Mouse (Mus musculus) gastrocnemius, postnatal 25 days (tissue): ENCODE measurements around the gene Col2a1. TPM values are rescaled to one million over a fixed set of nuclear protein-coding genes. Genes with fewer than 3 reads are reported as not detected.

Source experiments
- DNase-seq: peaks from one replicate; pipeline ENCODE4 v3.0.0; 2022
- long read RNA-seq, 2 experiments: library from polyadenylated mRNA; stranded (forward); transcript quantifications; one replicate each; pipeline ENCODE4 v2.0.0; 2021
- total RNA-seq, 2 experiments: library from RNA; stranded (reverse); gene quantifications; 1 replicate in 1 of 2; 2 replicates in 1 of 2; pipeline ENCODE4 v1.2.3; 2021

Col2a1 gene
- total RNA-seq, result 1 to 10 TPM; 1.9 to 6.3 TPM
- long read RNA-seq, experiment 1, result 0 reads
- long read RNA-seq, experiment 2, partial matches to known transcripts, result 2 of 3 reads
- long read RNA-seq, experiment 2, other reads (novel, unspliced or antisense), result 1 of 3 reads

- DNase-seq, result no peak
Observed at GRCm38 (mm10) chr15:98003822-98004739, at the start of gene Col2a1. Gene Col2a1 (minus strand): TSS chr15:98004695.

- no peak for DNase-seq
Observed at GRCm38 (mm10) chr15:98051685-98052084, 47.2 kb upstream of the Col2a1 start.

DNA sequence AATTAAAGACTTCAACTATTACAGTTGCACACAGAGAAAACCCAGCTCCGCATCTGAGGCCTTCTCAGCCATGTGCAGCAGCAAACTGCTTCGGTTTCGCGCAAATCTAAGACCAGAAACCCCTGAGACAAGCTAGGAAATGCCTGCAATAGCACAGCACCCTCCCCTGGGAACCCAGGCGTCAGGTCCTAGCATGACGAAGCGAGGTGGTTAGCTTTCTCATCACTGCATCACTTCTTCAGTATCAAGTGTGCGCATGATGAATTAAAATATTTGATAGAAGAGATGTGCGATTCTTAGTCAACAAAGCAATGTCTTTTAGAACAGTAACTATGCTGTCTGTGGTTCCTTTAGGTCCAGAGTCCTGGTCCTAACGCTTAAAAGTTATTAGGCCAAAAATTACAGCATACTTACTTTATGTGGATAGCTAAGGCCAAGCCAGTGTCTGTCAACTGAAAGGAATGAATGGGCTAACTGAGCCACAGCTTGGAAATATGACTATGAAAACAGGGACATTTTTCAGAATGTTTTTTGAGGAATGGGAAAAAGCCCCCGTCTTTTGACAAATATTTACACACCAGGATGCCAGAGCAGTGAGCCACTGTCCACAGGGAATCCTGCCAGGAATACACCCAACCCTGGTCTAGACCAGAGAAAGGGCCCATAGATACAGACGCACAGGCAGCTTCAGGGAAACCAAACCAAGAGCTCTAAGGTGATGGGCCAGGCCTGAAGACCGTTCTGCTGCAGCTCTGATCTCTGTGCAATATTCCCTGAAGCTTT, 44.6 kb upstream of the Col2a1 start:
- no peak for DNase-seq

DNA sequence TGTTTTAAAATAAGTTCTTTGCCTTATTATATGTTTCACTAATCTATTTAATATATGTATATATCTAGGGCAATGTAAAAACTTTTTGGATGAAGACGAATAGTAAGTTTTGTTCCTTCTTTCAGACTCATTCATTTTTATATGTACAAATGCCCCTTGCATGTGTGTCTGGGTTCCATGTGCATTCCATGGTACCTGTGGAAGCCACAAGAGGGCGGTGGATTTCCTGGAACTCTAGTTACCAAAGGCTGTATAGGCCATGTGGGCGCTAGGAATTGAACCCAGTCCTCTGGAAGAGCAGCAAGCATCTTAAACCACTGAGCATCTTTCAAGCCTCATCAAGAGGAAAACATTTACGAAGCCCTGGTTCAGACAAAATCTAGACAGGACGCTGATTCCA, 39.9 kb upstream of the Col2a1 start:
- no peak for DNase-seq

- no peak for DNase-seq
Observed at GRCm38 (mm10) chr15:98043967-98044366, 39.5 kb upstream of the Col2a1 start.

DNA sequence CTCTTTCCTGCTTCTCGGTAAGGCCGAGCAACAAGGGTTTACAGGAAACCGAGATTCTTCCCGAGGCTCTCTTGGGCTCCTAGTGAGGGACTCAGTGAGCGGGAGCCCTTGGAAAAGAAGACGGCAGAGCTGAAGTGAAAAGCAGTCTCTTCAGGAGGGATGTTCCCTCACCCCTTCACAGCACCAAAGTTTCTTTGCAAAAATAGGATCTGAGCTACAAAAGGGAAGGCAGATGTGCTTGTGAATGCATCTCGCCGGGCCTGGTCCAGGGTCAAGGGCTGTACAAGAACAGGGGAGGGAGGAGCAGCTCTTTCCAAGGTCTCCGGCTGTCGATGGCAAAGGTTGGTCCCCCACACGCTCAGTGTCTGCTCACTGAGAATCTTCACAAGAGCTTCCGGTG, 38.0 kb upstream of the Col2a1 start:
- no peak for DNase-seq

GRCm38 (mm10) chr15:98039682-98040081, 35.2 kb upstream of the Col2a1 start:
- no peak for DNase-seq

GRCm38 (mm10) chr15:98036578-98036977, 32.1 kb upstream of the Col2a1 start:
- DNase-seq, result no peak

GRCm38 (mm10) chr15:98035076-98035755, 30.7 kb upstream of the Col2a1 start:
- DNase-seq, result no peak

GRCm38 (mm10) chr15:98033233-98033748, 28.8 kb upstream of the Col2a1 start:
- DNase-seq, result no peak

DNA sequence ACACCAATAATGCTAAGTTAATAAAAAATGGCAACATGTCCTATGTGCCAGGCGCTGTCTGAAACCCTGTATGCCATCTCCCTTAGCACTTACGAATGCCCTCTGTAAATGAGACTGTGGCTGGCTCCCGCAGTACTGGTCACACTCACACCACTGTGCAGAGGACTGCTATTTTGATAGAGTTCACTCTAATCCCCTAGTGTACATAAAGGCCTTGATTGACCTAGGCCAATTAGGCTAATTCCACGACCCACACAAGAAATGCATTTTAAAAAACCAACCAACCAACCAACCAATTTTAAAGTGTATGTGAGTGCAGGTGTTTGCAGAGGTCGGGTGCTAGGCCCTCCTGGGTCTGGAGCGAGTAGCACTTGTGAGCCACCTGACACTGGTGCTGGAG, 25.3 kb upstream of the Col2a1 start:
- no peak for DNase-seq

GRCm38 (mm10) chr15:98026967-98027904, 22.7 kb upstream of the Col2a1 start:
- no peak for DNase-seq

GRCm38 (mm10) chr15:98025611-98026010, 21.1 kb upstream of the Col2a1 start:
- no peak for DNase-seq

DNA sequence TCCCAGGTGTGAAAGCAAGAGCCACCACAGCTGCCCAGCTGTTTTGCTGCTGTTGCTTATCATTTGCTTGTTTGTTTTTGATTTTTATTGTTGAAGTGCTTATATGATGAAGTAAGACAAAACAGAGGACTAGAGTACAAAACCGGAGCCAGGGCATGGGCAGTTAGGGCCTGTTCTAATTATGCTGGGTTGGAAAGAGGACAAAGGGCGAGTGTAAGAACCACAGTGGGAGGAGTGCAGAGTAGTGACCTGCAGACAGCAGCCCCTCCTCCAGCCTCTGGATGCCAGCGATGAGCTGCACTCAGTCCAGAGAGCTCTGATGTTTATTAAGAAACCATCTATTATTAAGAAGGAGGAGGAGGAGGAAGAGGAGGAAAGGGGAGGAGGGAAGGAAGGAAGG, 18.6 kb upstream of the Col2a1 start:
- no peak for DNase-seq

- DNase-seq, result no peak
Observed at GRCm38 (mm10) chr15:98021886-98022285, 17.4 kb upstream of the Col2a1 start.

GRCm38 (mm10) chr15:98019047-98019446, 14.6 kb upstream of the Col2a1 start:
- no peak for DNase-seq

DNA sequence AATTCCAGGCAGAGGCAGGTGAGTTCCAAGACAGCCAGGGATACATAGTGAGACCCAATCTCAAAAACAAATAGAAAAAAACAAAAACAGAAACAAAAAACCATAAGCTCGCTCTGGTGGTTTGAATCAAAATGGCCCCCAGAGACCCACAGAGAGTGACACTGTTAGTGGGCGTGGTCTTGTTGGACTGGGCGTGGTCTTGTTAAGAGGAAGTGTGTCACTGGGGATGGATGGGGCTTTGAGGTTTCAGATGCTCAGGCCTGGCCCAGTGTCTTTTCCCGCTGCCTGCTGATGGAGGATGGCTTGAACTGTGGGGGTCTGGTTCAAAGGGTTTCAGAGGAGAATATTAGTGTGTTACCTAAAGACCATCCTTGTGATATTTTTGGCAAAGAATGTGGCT, 13.4 kb upstream of the Col2a1 start:
- no peak for DNase-seq

DNA sequence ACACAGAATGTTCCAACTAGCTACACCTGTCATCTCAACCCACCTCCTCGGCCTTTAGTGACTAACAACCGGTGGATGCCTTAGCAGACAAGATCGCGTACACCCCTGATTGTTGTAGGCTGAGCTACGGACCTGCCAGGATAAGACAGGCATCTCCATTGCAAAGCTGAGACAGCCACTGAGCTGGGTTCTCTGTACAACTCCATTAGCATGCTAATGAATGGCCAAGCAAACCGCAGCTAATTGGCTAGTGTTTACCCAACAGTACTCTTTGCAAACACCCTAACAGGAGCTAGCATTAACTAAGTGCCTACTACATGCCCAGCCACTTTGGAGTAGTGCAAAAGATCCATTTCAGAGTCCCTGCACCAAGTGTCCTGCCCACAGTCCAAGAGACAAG, 8.3 kb upstream of the Col2a1 start:
- DNase-seq, result no peak

GRCm38 (mm10) chr15:98005181-98005580, 686 bp upstream of the Col2a1 start:
- no peak for DNase-seq

DNA sequence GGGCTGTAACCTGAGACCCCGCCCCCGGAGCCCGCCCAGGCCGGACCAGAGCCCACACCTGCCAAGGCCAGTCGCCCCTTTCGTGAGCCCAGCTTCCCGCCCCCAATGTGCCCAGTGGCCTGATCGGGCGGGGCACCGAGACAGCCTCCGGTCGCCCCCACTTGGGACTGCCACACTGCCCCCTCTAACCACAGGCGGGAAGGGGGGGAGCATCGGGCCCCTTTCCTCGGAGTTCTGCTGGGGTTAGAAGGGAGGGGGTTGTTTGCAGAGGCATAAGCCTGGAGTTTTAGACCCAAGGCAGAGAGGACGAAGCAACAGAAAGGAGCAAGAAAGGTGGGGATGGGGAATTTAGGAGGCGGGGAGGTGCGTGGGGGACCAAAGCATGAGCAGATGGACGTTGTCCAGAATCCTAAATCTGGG, 255 bp upstream of the Col2a1 start:
- no peak for DNase-seq
